Mouse (Mus musculus): ENCODE results near the gene Zmiz1. TPM values are rescaled to one million over a fixed set of nuclear protein-coding genes. Genes with fewer than 3 reads are reported as not detected.

Zmiz1 gene
- polyA plus RNA-seq, 1 experiment from 2014 or later: 57.2 TPM

DNA sequence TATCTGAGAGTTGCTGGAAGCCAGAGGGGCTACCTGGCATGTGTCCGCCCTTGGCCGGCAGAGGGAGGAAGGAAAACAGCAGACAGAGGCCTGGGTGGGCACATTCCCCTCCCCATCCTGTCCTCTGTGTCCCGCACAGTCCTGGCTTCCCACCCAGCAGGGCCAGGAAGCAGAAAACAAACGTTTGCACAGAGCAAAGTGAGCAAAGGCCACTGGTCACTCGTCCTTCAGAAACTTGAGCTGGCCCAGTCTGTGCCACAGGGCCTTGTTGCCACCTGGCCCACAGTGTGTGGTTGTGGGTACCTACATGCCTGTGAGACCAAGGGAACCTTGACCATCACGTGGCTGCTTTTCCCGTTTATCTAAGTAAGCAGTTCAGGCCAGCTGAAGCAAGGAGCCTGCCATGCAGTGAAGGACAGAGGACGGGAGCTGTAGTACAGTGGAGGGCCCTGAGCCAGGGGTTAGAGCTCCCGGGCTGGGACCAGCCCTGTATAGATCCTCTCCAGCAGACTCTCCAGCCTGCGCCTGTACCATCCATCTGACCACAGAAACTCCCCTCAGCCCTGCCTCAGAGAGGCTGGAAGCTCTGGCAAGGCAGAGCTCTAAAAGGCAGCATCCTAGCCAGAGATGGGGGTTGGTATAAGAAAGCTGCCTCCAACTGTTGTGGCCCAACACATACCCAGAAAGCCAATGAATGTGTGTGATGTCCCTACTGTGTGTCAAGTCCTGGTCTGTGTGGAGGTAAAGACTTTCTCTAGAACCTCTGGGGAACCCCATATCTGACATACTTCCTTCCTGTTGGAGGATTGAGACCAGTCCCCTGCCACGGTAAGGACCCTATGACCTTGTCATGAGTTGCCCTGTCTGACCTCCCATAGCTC, 64.5 kb downstream of the Zmiz1 start:
- no peaks in the 10 kb centered on the region for H3K27me3 ChIP-seq
- H3K4me1 ChIP-seq (replicated peaks): peaks cover 76% of the 10 kb centered on the region
- H3K9me3 ChIP-seq: no peaks in the 10 kb centered on the region
- no peak for ATAC-seq (ENCODE audit: low read depth)
- 69% methylated on average over 11 of the region's 11 CpGs for WGBS
- H3K4me2 ChIP-seq: no peak overlapping the region
- peak overlapping the region; percentile 42; the same call in 1 of the 2 replicates for H3K27ac ChIP-seq (replicated peaks)
- H3K36me3 ChIP-seq: no peaks in the 10 kb centered on the region
- H3K4me3 ChIP-seq: no peak overlapping the region
- no peak overlapping the region for H3K9ac ChIP-seq

DNA sequence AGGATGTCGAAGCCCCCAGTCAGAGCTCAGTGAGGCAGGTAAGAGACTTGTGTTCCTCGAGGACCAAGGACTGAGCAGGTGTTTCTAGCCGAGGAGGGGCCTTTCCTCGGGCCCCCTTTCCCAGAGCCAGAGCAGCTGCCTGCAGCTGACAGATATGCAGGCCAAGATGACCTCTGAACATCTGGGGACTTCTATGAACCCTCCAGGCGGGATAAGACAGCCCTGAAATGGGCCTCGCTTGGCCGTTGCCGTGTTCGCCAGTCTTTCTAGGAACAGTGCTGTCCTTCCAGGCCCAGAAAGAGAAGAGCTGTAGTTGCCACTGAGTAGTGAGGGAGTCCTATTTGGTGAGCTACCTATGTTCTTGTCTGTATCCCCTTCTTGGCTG, 65.1 kb downstream of the Zmiz1 start:
- Histone ChIP-seq H3K9ac (no peak overlapping the region), H3K4me2 (no peak overlapping the region), H3K27ac (replicated peaks) (no peak overlapping the region), H3K4me3 (no peak overlapping the region), H3K4me1 (replicated peaks) (peaks cover 69% of the 10 kb centered on the region), H3K9me3 (no peaks in the 10 kb centered on the region), H3K36me3 (no peaks in the 10 kb centered on the region), H3K27me3 (no peaks in the 10 kb centered on the region)
- 83% methylated on average over 9 of the region's 9 CpGs for WGBS
- ATAC-seq (ENCODE audit: low read depth): no peak

- H3K9ac ChIP-seq: no peak overlapping the region
- H3K4me3 ChIP-seq: no peak overlapping the region
- no peak overlapping the region for H3K4me2 ChIP-seq
- H3K27me3 ChIP-seq: no peaks in the 10 kb centered on the region
- peaks cover 62% of the 10 kb centered on the region for H3K4me1 ChIP-seq (replicated peaks)
- ATAC-seq (ENCODE audit: low read depth): no peak
- no peaks in the 10 kb centered on the region for H3K9me3 ChIP-seq
- H3K27ac ChIP-seq (replicated peaks): 0 out of 2 replicates have a peak overlapping the region, but pooled peaks have one; percentile 1
- H3K36me3 ChIP-seq: peaks cover 2% of the 10 kb centered on the region; the same call in 1 of the 2 replicates
- 85% methylated on average over 4 of the region's 4 CpGs for WGBS
Observed at GRCm38 (mm10) chr14:25524884-25525283, 65.9 kb downstream of the Zmiz1 start.

GRCm38 (mm10) chr14:25525729-25526128, 66.7 kb downstream of the Zmiz1 start:
- Histone ChIP-seq H3K36me3 (peaks cover 2% of the 10 kb centered on the region; the same call in 1 of the 2 replicates), H3K27me3 (no peaks in the 10 kb centered on the region), H3K4me2 (no peak overlapping the region), H3K9ac (no peak overlapping the region), H3K4me3 (no peak overlapping the region), H3K9me3 (no peaks in the 10 kb centered on the region), H3K4me1 (replicated peaks) (peaks cover 61% of the 10 kb centered on the region), H3K27ac (replicated peaks) (0 out of 2 replicates have a peak overlapping the region, but pooled peaks have one; percentile 1)
- 65% methylated on average over 8 of the region's 8 CpGs for WGBS
- no peak for ATAC-seq (ENCODE audit: low read depth)

GRCm38 (mm10) chr14:25526872-25527271, 67.9 kb downstream of the Zmiz1 start:
- ATAC-seq (ENCODE audit: low read depth): no peak
- 93% methylated on average over 7 of the region's 8 CpGs for WGBS
- H3K4me1 ChIP-seq (replicated peaks): peaks cover 53% of the 10 kb centered on the region
- H3K27ac ChIP-seq (replicated peaks): no peak overlapping the region
- no peaks in the 10 kb centered on the region for H3K27me3 ChIP-seq
- H3K9ac ChIP-seq: no peak overlapping the region
- H3K9me3 ChIP-seq: no peaks in the 10 kb centered on the region
- no peak overlapping the region for H3K4me3 ChIP-seq
- no peak overlapping the region for H3K4me2 ChIP-seq
- H3K36me3 ChIP-seq: peaks cover 2% of the 10 kb centered on the region; the same call in 1 of the 2 replicates

- peaks cover 49% of the 10 kb centered on the region for H3K4me1 ChIP-seq (replicated peaks)
- no peak overlapping the region for H3K27ac ChIP-seq (replicated peaks)
- no peaks in the 10 kb centered on the region for H3K27me3 ChIP-seq
- H3K4me3 ChIP-seq: no peak overlapping the region
- H3K9ac ChIP-seq: no peak overlapping the region
- WGBS: 88% methylated on average over 2 of the region's 2 CpGs
- no peak overlapping the region for H3K4me2 ChIP-seq
- no peaks in the 10 kb centered on the region for H3K9me3 ChIP-seq
- H3K36me3 ChIP-seq: peaks cover 2% of the 10 kb centered on the region; the same call in 1 of the 2 replicates
- ATAC-seq (ENCODE audit: low read depth): no peak
Observed at GRCm38 (mm10) chr14:25527321-25527720, 68.3 kb downstream of the Zmiz1 start.

GRCm38 (mm10) chr14:25530342-25530741, 71.4 kb downstream of the Zmiz1 start:
- Histone ChIP-seq H3K27ac (replicated peaks) (no peak overlapping the region), H3K4me2 (no peak overlapping the region), H3K9me3 (no peaks in the 10 kb centered on the region), H3K9ac (no peak overlapping the region), H3K4me1 (replicated peaks) (peaks cover 35% of the 10 kb centered on the region), H3K27me3 (no peaks in the 10 kb centered on the region), H3K4me3 (no peak overlapping the region), H3K36me3 (peaks cover 7% of the 10 kb centered on the region)
- ATAC-seq (ENCODE audit: low read depth): no peak
- 85% methylated on average over 4 of the region's 4 CpGs for WGBS

- WGBS: 73% methylated on average over 5 of the region's 5 CpGs
- H3K4me1 ChIP-seq (replicated peaks): peaks cover 30% of the 10 kb centered on the region
- H3K4me2 ChIP-seq: no peak overlapping the region
- no peak overlapping the region for H3K27ac ChIP-seq (replicated peaks)
- peaks cover 11% of the 10 kb centered on the region for H3K36me3 ChIP-seq
- H3K27me3 ChIP-seq: no peaks in the 10 kb centered on the region
- H3K4me3 ChIP-seq: no peak overlapping the region
- ATAC-seq (ENCODE audit: low read depth): no peak
- H3K9me3 ChIP-seq: no peaks in the 10 kb centered on the region
- H3K9ac ChIP-seq: no peak overlapping the region
Observed at GRCm38 (mm10) chr14:25530815-25531214, 71.8 kb downstream of the Zmiz1 start.

GRCm38 (mm10) chr14:25533010-25533409, 74.0 kb downstream of the Zmiz1 start:
- WGBS: 74% methylated on average over 3 of the region's 3 CpGs
- peaks cover 35% of the 10 kb centered on the region for H3K4me1 ChIP-seq (replicated peaks)
- no peak overlapping the region for H3K27ac ChIP-seq (replicated peaks)
- no peaks in the 10 kb centered on the region for H3K9me3 ChIP-seq
- H3K36me3 ChIP-seq: peaks cover 32% of the 10 kb centered on the region
- no peak overlapping the region for H3K4me2 ChIP-seq
- no peaks in the 10 kb centered on the region for H3K27me3 ChIP-seq
- no peak for ATAC-seq (ENCODE audit: low read depth)
- H3K4me3 ChIP-seq: no peak overlapping the region
- no peak overlapping the region for H3K9ac ChIP-seq

DNA sequence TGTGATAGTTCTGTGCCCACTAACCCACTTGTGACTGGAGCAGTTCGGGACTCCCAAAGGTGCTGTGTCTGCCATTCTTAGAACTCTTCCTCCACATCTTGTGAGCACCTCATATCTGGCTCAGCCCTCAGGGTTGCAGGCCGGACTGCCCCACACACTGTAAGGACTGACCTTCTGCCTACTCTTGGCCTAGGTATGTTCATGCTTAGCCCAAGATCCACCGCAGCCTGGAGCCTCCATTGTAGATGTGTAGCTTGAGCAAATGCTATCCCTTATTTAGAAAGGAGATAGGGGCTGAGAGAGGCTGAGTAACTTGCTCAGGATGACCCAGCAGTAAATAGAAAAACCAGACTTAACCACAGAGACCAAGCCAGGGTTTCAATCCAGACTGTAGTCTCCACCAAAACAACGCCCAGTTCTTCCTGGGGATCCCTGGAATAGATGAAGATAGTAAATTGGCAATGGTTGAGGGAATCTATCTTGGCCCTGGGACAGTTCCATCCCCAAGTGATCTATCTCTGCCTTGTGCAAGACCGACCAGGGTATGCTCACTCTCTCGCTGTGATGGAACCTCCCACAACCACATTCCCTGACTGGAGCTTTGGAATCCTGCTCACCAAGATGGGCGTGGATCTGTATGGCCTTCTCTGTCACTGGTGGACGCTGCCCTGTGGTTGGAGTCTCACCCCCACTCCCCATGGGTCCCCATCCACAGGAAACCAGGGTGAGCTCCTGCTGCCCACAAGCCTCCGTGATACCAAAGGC, 74.8 kb downstream of the Zmiz1 start:
- Histone ChIP-seq H3K4me2 (no peak overlapping the region), H3K9ac (no peak overlapping the region), H3K27ac (replicated peaks) (peak overlapping the region; percentile 38; the same call in 1 of the 2 replicates), H3K9me3 (no peaks in the 10 kb centered on the region), H3K4me1 (replicated peaks) (peaks cover 44% of the 10 kb centered on the region), H3K4me3 (no peak overlapping the region), H3K36me3 (peaks cover 32% of the 10 kb centered on the region), H3K27me3 (no peaks in the 10 kb centered on the region)
- WGBS: 84% methylated on average over 9 of the region's 9 CpGs
- ATAC-seq (ENCODE audit: low read depth): no peak

DNA sequence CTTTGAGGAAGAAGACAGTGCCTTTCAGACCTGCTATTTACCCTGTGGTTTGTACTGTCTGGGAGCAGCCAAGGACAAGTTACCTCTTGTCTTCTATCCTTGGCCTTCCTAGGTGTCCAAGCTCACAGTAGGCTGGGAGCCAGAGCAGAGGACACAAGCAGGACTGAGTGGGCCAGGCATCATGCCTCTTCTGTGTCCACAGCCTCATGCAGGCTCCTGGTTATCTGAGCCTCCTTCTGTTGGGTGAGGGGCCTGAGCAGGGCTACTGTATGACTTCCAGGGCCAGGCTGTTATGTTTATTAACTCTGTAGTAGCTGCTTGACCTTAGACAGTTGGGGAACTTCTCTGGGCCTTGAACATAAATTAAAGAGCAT, 75.4 kb downstream of the Zmiz1 start:
- Histone ChIP-seq H3K9ac (no peak overlapping the region), H3K36me3 (peaks cover 35% of the 10 kb centered on the region), H3K4me3 (no peak overlapping the region), H3K27me3 (no peaks in the 10 kb centered on the region), H3K9me3 (no peaks in the 10 kb centered on the region), H3K4me1 (replicated peaks) (peaks cover 49% of the 10 kb centered on the region), H3K4me2 (no peak overlapping the region), H3K27ac (replicated peaks) (peak overlapping the region; percentile 38; the same call in 1 of the 2 replicates)
- ATAC-seq (ENCODE audit: low read depth): no peak

GRCm38 (mm10) chr14:25534918-25535582, 76.1 kb downstream of the Zmiz1 start:
- H3K4me3 ChIP-seq: no peak overlapping the region
- 78% methylated on average over 11 of the region's 11 CpGs for WGBS
- H3K4me2 ChIP-seq: no peak overlapping the region
- H3K9ac ChIP-seq: no peak overlapping the region
- H3K27me3 ChIP-seq: no peaks in the 10 kb centered on the region
- H3K4me1 ChIP-seq (replicated peaks): peaks cover 55% of the 10 kb centered on the region
- H3K27ac ChIP-seq (replicated peaks): 0 out of 2 replicates have a peak overlapping the region, but pooled peaks have one; percentile 42
- H3K36me3 ChIP-seq: peaks cover 38% of the 10 kb centered on the region
- no peak for ATAC-seq (ENCODE audit: low read depth)
- no peaks in the 10 kb centered on the region for H3K9me3 ChIP-seq

Data from neural tube, embryonic 13.5 days (tissue).